Mouse (Mus musculus) cerebellum, adult 2 months (tissue): Measurements from ENCODE around the gene Cluap1. TPM values are rescaled to one million over a fixed set of nuclear protein-coding genes. Genes with fewer than 3 reads are reported as not detected.

Experiments used
- DNase-seq, 2 experiments: peaks; one replicate each; pipeline ENCODE4 v3.0.0; 2021
- H3K27ac ChIP-seq: fragments of 200-500 bp; 2 replicates; pipeline ENCODE4 v1.5.1; 2012; ENCODE audit warnings: low read length, control low read depth, inconsistent platforms; ENCODE audit not compliant: insufficient read depth
- H3K27me3 ChIP-seq: fragments of 200-500 bp; 2 replicates; pipeline ENCODE4 v1.6.1; 2012; ENCODE audit warnings: inconsistent platforms, mild to moderate bottlenecking, low read length, moderate library complexity; ENCODE audit not compliant: control insufficient read depth, insufficient read depth
- H3K4me1 ChIP-seq: fragments of 200-500 bp; 2 replicates; pipeline ENCODE4 v1.6.1; 2011; ENCODE audit warnings: low read length; ENCODE audit not compliant: control insufficient read depth, insufficient read depth
- H3K4me3 ChIP-seq: fragments of 200-500 bp; replicated peaks from 2 replicates; pipeline ENCODE3; 2011; ENCODE audit warnings: mild to moderate bottlenecking, low read depth, low read length, control low read depth; ENCODE audit not compliant: insufficient read depth
- CTCF ChIP-seq: fragments of 200-500 bp; IDR thresholded peaks from 2 replicates; pipeline ENCODE4 v1.5.1; 2011; ENCODE audit warnings: low read depth, mild to moderate bottlenecking, control low read depth, low read length, moderate library complexity, borderline replicate concordance; ENCODE audit not compliant: insufficient read depth
- POLR2A ChIP-seq: fragments of 200-500 bp; IDR thresholded peaks from 2 replicates; pipeline ENCODE4 v1.6.1; 2011; ENCODE audit warnings: low read length, control low read depth, borderline replicate concordance; ENCODE audit not compliant: insufficient read depth
- WGBS: fragments of 180-500 bp; shearing (Covaris S2); methylation state at CpG from one replicate; pipeline ENCODE4 v1.1.7; 2018; 5-methylcytosine and 5-hydroxymethylcytosine counted together
- polyA plus RNA-seq: library from polyadenylated mRNA; depleted of rRNA; stranded (reverse); fragments of >200 nt; gene quantifications from 2 replicates; pipeline ENCODE4 v1.2.3, GENCODE M21; 2012

Cluap1 gene
- polyA plus RNA-seq, 1 experiment, result 24.6 TPM

DNA sequence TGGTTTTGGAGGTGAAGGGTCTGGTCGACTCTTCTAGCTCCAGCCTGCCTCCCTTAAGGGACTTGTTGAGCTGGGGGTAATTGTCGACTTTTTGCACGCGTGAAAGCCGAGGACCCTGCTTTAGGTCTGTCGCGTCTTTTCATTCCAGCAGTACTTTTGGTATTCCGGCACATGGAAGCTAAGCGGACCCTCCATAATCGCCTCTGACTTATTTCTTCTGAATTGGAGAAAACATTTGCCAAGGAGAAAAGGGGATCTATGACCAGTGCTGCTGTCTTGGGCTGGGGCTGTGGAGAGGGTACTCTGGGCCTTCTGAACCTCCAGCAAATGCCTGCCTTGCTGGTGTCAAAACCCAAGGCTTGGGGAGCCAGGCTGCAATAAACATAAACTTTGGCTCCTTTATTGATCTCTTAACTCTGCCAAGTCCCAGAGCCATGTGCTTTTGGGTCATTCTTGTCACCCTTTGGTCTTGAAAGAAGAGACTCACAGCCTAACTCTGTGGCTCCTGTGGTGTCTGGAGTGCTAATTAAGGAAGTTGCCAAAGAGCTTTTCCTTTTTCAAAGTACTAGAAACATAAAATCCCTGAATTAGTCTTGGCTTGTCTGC, 23.4 kb upstream of the Cluap1 start:
- under 1% methylated on average over 10 of the region's 10 CpGs for WGBS

DNA sequence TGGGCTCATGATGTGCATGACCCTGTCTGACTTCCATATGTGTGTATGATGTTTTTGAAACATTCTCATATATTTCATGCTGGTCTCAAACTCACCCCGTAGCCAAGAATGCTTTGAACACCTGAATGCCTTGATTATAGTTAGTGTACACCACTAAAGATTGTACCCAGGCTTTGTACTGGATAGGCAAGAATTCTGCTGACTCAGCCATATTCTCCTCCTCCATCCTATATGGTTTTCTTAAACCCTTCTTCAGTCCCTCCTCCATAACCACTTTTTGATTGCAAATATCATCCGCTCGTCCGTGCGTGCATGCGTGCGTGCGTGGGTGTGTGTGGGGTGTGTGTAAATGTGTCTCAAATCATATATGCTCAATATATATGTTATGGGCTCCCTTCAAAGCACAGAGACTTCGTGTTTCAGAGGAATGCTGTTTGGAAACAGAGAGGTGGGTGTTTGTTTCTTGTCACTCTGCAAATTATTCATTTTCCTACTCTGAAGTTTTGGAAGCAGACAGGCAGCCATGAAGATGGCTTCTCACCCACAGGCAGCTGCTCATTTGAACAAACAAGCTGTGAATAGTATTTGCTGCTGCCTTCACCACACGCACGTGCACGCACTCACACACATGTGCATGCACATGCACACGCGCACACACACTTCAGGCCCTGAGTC, 16.8 kb upstream of the Cluap1 start:
- H3K4me1 ChIP-seq, result peaks cover 6% of the 10 kb centered on the region; the same call in 1 of the 2 replicates
- WGBS, result 91% methylated on average over 14 of the region's 14 CpGs
- TF ChIP-seq POLR2A (no peak), CTCF (no peak)
- no peak overlapping the region for H3K4me3 ChIP-seq
- no peaks in the 10 kb centered on the region for H3K27me3 ChIP-seq
- DNase-seq, result no peak
- H3K27ac ChIP-seq, result no peak overlapping the region

More for the DNA sequence above, 23.4 kb upstream of the Cluap1 start:
- H3K4me1 ChIP-seq, result peaks cover 14% of the 10 kb centered on the region
- no peak for TF ChIP-seq POLR2A
- no peak for TF ChIP-seq CTCF
- peak in 1 of 2 experiments; percentile 38 for DNase-seq
- H3K27ac ChIP-seq, result peak overlapping the region; percentile 95
- no peaks in the 10 kb centered on the region for H3K27me3 ChIP-seq
- peak overlapping the region; percentile 84 for H3K4me3 ChIP-seq

DNA sequence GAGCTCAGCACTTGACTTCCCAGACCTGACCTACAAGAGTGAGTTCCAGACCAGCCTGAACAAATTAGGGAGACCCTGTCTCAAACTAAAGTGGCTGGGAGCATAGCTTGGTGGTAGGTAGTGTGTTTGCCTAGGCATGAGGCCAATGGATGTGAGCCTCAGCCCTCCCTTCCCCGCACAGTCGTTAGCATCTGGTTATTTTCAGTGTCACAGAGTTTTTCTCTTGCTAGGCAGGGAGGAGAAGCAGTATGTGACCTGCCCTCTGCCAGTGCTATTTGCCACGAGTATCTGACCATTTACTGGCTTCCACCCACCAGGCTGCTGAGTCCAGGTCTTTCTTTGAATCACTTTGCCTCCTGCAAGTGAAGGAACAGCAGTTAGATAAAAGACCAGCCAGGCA, 14.9 kb upstream of the Cluap1 start:
- Histone ChIP-seq H3K4me1 (no peaks in the 10 kb centered on the region; the same call in 1 of the 2 replicates), H3K27ac (no peak overlapping the region), H3K27me3 (no peaks in the 10 kb centered on the region), H3K4me3 (no peak overlapping the region)
- TF ChIP-seq POLR2A (no peak), CTCF (no peak)
- WGBS, result 60% methylated on average over 3 of the region's 3 CpGs
- DNase-seq, result no peak

- TF ChIP-seq POLR2A (no peak), CTCF (no peak)
- Histone ChIP-seq H3K4me3 (no peak overlapping the region), H3K4me1 (no peaks in the 10 kb centered on the region; the same call in 1 of the 2 replicates), H3K27ac (0 out of 2 replicates have a peak overlapping the region, but pooled peaks have one; percentile 27), H3K27me3 (no peaks in the 10 kb centered on the region)
- no peak for DNase-seq
- 76% methylated on average over 9 of the region's 9 CpGs for WGBS
Measured at GRCm38 (mm10) chr16:3895173-3895792, 13.3 kb upstream of the Cluap1 start.

DNA sequence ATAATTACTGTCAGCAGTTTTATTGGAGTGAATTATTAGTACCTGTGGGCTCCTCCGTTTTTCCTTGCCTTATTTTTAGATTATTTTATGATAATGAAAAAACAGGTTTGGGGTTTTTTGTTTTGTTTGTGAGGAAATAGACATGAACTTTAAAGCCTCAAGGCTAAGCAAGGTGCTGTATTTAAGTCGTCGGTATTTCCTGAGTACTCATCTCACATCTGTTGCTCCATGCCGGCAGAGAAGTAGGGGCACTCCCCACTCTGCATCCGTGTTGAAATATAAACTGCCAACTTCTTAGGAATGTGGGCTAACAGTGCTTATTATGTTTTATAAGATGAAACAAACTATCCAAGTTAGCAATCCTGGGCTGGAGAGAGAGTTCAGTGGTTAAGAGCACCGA, 12.6 kb upstream of the Cluap1 start:
- Histone ChIP-seq H3K4me1 (no peaks in the 10 kb centered on the region; the same call in 1 of the 2 replicates), H3K27ac (no peak overlapping the region), H3K27me3 (no peaks in the 10 kb centered on the region), H3K4me3 (no peak overlapping the region)
- no peak for TF ChIP-seq POLR2A
- no peak for TF ChIP-seq CTCF
- WGBS, result 84% methylated on average over 6 of the region's 6 CpGs
- no peak for DNase-seq

DNA sequence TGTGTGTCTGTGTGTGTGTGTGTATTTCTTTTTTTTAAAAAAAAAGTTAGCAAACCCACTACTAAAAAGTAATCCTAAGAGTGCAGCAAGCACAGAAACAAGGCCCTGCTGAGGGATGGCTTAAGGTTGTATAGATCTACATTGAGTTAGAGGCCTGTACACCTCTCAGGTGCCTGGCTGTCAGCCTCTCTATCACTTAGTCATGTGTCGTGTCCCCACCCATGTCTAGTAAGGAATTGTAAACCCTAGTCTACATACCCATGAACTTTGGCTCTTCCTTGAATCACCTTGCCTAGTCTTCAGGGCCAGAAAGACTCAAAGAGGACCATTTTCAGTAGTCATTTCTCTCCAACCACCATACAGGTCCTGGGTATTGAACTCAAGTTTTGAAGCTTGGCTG, 12.0 kb upstream of the Cluap1 start:
- Histone ChIP-seq H3K4me3 (no peak overlapping the region), H3K27ac (no peak overlapping the region), H3K4me1 (no peaks in the 10 kb centered on the region; the same call in 1 of the 2 replicates), H3K27me3 (no peaks in the 10 kb centered on the region)
- WGBS, result 100% methylated on average over 1 of the region's 1 CpGs
- no peak for TF ChIP-seq POLR2A
- TF ChIP-seq CTCF, result no peak
- DNase-seq, result no peak

- no peak overlapping the region for H3K4me3 ChIP-seq
- no peak for DNase-seq
- 65% methylated on average over 2 of the region's 2 CpGs for WGBS
- no peaks in the 10 kb centered on the region for H3K4me1 ChIP-seq
- H3K27ac ChIP-seq, result no peak overlapping the region
- H3K27me3 ChIP-seq, result no peaks in the 10 kb centered on the region
- TF ChIP-seq POLR2A (no peak), CTCF (no peak)
Measured at GRCm38 (mm10) chr16:3907471-3907870, 1.1 kb upstream of the Cluap1 start.
